Comparison of ENCODE assay signal across 16 mouse cellular contexts in genomic region chr1:135671406-135671805, GRCm38 (mm10). TPM values are rescaled to one million over a fixed set of nuclear protein-coding genes. Genes with fewer than 3 reads are reported as not detected.
DNase-seq lines count a peak whose midpoint lies in the region; ATAC-seq and TF ChIP-seq lines count a peak whose summit lies in the region.
"Had no signal": no experiment of that assay in that cellular context is flagged by ENCODE, and none has a peak within 500 bp of the region (broad histone marks: within the 10 kb centered on the region; RNA-seq: fewer than 3 reads in every experiment).

No protein-coding gene starts in this region.

- H3K4me1 ChIP-seq in heart, embryonic 12.5 days (replicated peaks), result peaks cover 79% of the 10 kb centered on the region
- H3K4me1 ChIP-seq in liver, adult 2 months (ENCODE audit: control insufficient read depth, insufficient read depth, low read length), result no peaks in the 10 kb centered on the region
- peaks cover 25% of the 10 kb centered on the region for H3K4me1 ChIP-seq in liver, embryonic 11.5 days (replicated peaks; ENCODE audit: control insufficient read depth, insufficient read depth, low read length)
- H3K4me1 ChIP-seq in testis, adult 2 months (ENCODE audit: control insufficient read depth, insufficient read depth, low read length), result no peaks in the 10 kb centered on the region; the same call in 1 of the 2 replicates
- H3K4me1 ChIP-seq in small intestine, adult 2 months (ENCODE audit: control insufficient read depth, insufficient read depth, insufficient read length, low read length), result peaks cover 2% of the 10 kb centered on the region; the same call in 1 of the 2 replicates
- peaks cover 13% of the 10 kb centered on the region for H3K4me1 ChIP-seq in forebrain, embryonic 16.5 days (replicated peaks; ENCODE audit: control insufficient read depth, insufficient read depth, low read length)

- no peaks in the 10 kb centered on the region for H3K9me3 ChIP-seq in heart, embryonic 12.5 days (replicated peaks)
- H3K9me3 ChIP-seq in liver, embryonic 11.5 days (ENCODE audit: control insufficient read depth, low read length), result no peaks in the 10 kb centered on the region
- no peaks in the 10 kb centered on the region for H3K9me3 ChIP-seq in forebrain, embryonic 16.5 days (ENCODE audit: control insufficient read depth, low read length)
- H3K9me3 ChIP-seq: forebrain, embryonic 13.5 days; hindbrain, embryonic 10.5 days; limb, embryonic 13.5 days; neural tube, embryonic 13.5 days had no signal

- H3K4me3 ChIP-seq in heart, embryonic 12.5 days, result no peak overlapping the region
- no peak overlapping the region for H3K4me3 ChIP-seq in liver, adult 2 months (ENCODE audit: insufficient read depth, low read depth, low read length)
- H3K4me3 ChIP-seq in liver, embryonic 11.5 days (ENCODE audit: low read depth, low read length), result no peak overlapping the region
- no peak overlapping the region for H3K4me3 ChIP-seq in testis, adult 2 months (ENCODE audit: control insufficient read depth, low read depth, low read length)
- H3K4me3 ChIP-seq in small intestine, adult 2 months (ENCODE audit: low read depth, low read length), result no peak overlapping the region
- no peak overlapping the region for H3K4me3 ChIP-seq in forebrain, embryonic 16.5 days (replicated peaks; ENCODE audit: low read length)
- H3K4me3 ChIP-seq: forebrain, embryonic 13.5 days; hindbrain, embryonic 10.5 days; limb, embryonic 13.5 days; neural tube, embryonic 13.5 days had no signal

- H3K27me3 ChIP-seq in heart, embryonic 12.5 days (replicated peaks), result no peaks in the 10 kb centered on the region
- no peaks in the 10 kb centered on the region for H3K27me3 ChIP-seq in liver, adult 2 months (ENCODE audit: control insufficient read depth, insufficient read depth, low read length)
- H3K27me3 ChIP-seq in liver, embryonic 11.5 days (replicated peaks; ENCODE audit: control insufficient read depth, insufficient read depth, low read length), result no peaks in the 10 kb centered on the region
- H3K27me3 ChIP-seq in testis, adult 2 months (ENCODE audit: control insufficient read depth, insufficient read depth, low read length), result no peaks in the 10 kb centered on the region
- no peaks in the 10 kb centered on the region for H3K27me3 ChIP-seq in small intestine, adult 2 months (ENCODE audit: control insufficient read depth, insufficient read depth, low read length)
- no peaks in the 10 kb centered on the region for H3K27me3 ChIP-seq in forebrain, embryonic 16.5 days (replicated peaks; ENCODE audit: control insufficient read depth, insufficient read depth, low read length)
- H3K27me3 ChIP-seq: forebrain, embryonic 13.5 days; limb, embryonic 13.5 days; neural tube, embryonic 13.5 days had no signal

- WGBS in heart, embryonic 12.5 days, result 16% methylated on average over 1 of the region's 1 CpGs
- 11% methylated on average over 1 of the region's 1 CpGs for WGBS in liver, adult 2 months
- WGBS in liver, embryonic 11.5 days, result 29% methylated on average over 1 of the region's 1 CpGs
- 18% methylated on average over 1 of the region's 1 CpGs for WGBS in small intestine, adult 2 months
- WGBS in forebrain, embryonic 16.5 days, result 32% methylated on average over 1 of the region's 1 CpGs

- intact Hi-C loops in heart, postnatal 10 days (cut with DNase I), result no loop called here

- H3K9ac ChIP-seq in heart, embryonic 12.5 days, result no peak overlapping the region
- no peak overlapping the region for H3K9ac ChIP-seq in liver, adult 2 months (ENCODE audit: low read depth, low read length)
- H3K9ac ChIP-seq in liver, embryonic 11.5 days (ENCODE audit: low read depth, low read length), result no peak overlapping the region
- no peak overlapping the region for H3K9ac ChIP-seq in forebrain, embryonic 16.5 days (replicated peaks; ENCODE audit: low read depth, low read length)

- ATAC-seq in heart, embryonic 12.5 days (ENCODE audit: insufficient number of reproducible peaks, low FRiP score), result no peak
- ATAC-seq in liver, embryonic 11.5 days (replicated peaks; ENCODE audit: low FRiP score), result no peak
- ATAC-seq in forebrain, embryonic 16.5 days, result no peak

- TF ChIP-seq POLR2A in liver, adult 2 months (IDR thresholded peaks at IDR 0.05; ENCODE audit: extremely low read depth, insufficient read depth, low read length), result no peak
- no peak for TF ChIP-seq POLR2A in testis, adult 2 months (IDR thresholded peaks at IDR 0.05; ENCODE audit: control insufficient read depth, low read depth, low read length)
- no peak for TF ChIP-seq POLR2A in small intestine, adult 2 months (IDR thresholded peaks at IDR 0.05; ENCODE audit: low read depth, low read length)

- no peaks in the 10 kb centered on the region; the same call in 1 of the 2 replicates for H3K79me2 ChIP-seq in liver, adult 2 months (ENCODE audit: control insufficient read depth, insufficient read depth, low read length)

- H3K27ac ChIP-seq in heart, embryonic 12.5 days (ENCODE audit: poor library complexity, severe bottlenecking), result 0 out of 2 replicates have a peak overlapping the region, but pooled peaks have one; percentile 64
- H3K27ac ChIP-seq in liver, adult 2 months (replicated peaks; ENCODE audit: insufficient read depth, low read depth, low read length), result 0 out of 2 replicates have a peak overlapping the region, but pooled peaks have one; percentile 1
- H3K27ac ChIP-seq in liver, embryonic 11.5 days (ENCODE audit: low read depth, low read length), result no peak overlapping the region
- no peak overlapping the region for H3K27ac ChIP-seq in testis, adult 2 months (ENCODE audit: control insufficient read depth, insufficient read depth, low read depth, low read length)
- no peak overlapping the region for H3K27ac ChIP-seq in small intestine, adult 2 months (ENCODE audit: insufficient read depth, low read depth, low read length)
- no peak overlapping the region for H3K27ac ChIP-seq in forebrain, embryonic 16.5 days (ENCODE audit: low read length)
- H3K27ac ChIP-seq: forebrain, embryonic 13.5 days; limb, embryonic 13.5 days had no signal

- no peak for DNase-seq in heart, postnatal 10 days
- DNase-seq in liver, adult 2 months (ENCODE audit: extremely low read depth, low read depth, low spot score), result no peak
- no peak for DNase-seq in liver, embryonic 11.5 days (ENCODE audit: low spot score)
- no peak for DNase-seq in testis, postnatal 10 days (ENCODE audit: low spot score)
- DNase-seq: cerebellum, adult 18-20 months; gastrocnemius, postnatal 14 days; midbrain, embryonic 14.5 days; thymus, postnatal 36 days had no signal

- no peak overlapping the region for H3K4me2 ChIP-seq in heart, embryonic 12.5 days
- no peak overlapping the region for H3K4me2 ChIP-seq in liver, embryonic 11.5 days
- no peak overlapping the region for H3K4me2 ChIP-seq in forebrain, embryonic 16.5 days (ENCODE audit: low read length)
- H3K4me2 ChIP-seq: forebrain, embryonic 13.5 days; limb, embryonic 13.5 days; neural tube, embryonic 13.5 days had no signal

- peak; percentile 32 for TF ChIP-seq CTCF in liver, adult 2 months (IDR thresholded peaks at IDR 0.05; ENCODE audit: low read depth, low read length)
- peak; percentile 67; the same call in 1 of the 2 replicates for TF ChIP-seq CTCF in testis, adult 2 months (IDR thresholded peaks at IDR 0.05; ENCODE audit: control insufficient read depth, insufficient read depth, insufficient replicate concordance, low read depth, low read length)
- peak; percentile 27; the same call in 1 of the 2 replicates for TF ChIP-seq CTCF in small intestine, adult 2 months (IDR thresholded peaks at IDR 0.05; ENCODE audit: extremely low read depth, insufficient read length, insufficient replicate concordance, low read depth, low read length)

- H3K36me3 ChIP-seq in heart, embryonic 12.5 days, result no peaks in the 10 kb centered on the region
- no peaks in the 10 kb centered on the region for H3K36me3 ChIP-seq in liver, adult 2 months (ENCODE audit: control insufficient read depth, insufficient read depth, low read length)
- no peaks in the 10 kb centered on the region for H3K36me3 ChIP-seq in liver, embryonic 11.5 days (ENCODE audit: control insufficient read depth, insufficient read depth, low read length)
- no peaks in the 10 kb centered on the region for H3K36me3 ChIP-seq in testis, adult 2 months (ENCODE audit: control insufficient read depth, insufficient read depth, low read length)
- no peaks in the 10 kb centered on the region for H3K36me3 ChIP-seq in small intestine, adult 2 months (ENCODE audit: control insufficient read depth, insufficient read depth, low read length)
- no peaks in the 10 kb centered on the region for H3K36me3 ChIP-seq in forebrain, embryonic 16.5 days (ENCODE audit: control insufficient read depth, insufficient read depth)
- H3K36me3 ChIP-seq: hindbrain, embryonic 10.5 days; limb, embryonic 13.5 days; neural tube, embryonic 13.5 days had no signal

RNA-seq across cellular contexts. Expression of gene Csrp1, which starts 48.5 kb away (rescaled TPM):
- 266 and 270 TPM in 2 replicates for polyA plus RNA-seq in heart, embryonic 12.5 days (2016; fragmentation: Nextera tagmentation; extraction: Ambion mirVana)
- 100 to 1,000 TPM; 107 to 117 TPM for total RNA-seq in heart, postnatal 10 days (2021)
- total RNA-seq in liver, adult 2 months (2014; rRNA removed), result 11.9 and 12.2 TPM in 2 replicates
- polyA plus RNA-seq in liver, adult 2 months (2012; rRNA removed), result 12.1 and 13.7 TPM in 2 replicates
- 65.6 and 71.8 TPM in 2 replicates for polyA plus RNA-seq in liver, embryonic 11.5 days (2014; fragmentation: Nextera tagmentation; extraction: Ambion mirVana)
- polyA plus RNA-seq in testis, adult 2 months (2012; rRNA removed), result 28.9 and 54.8 TPM in 2 replicates
- polyA plus RNA-seq in small intestine, adult 2 months (2012; rRNA removed), result 140 and 147 TPM in 2 replicates
- polyA plus RNA-seq in forebrain, embryonic 16.5 days (2015; fragmentation: Nextera tagmentation; extraction: Ambion mirVana), result 14.5 and 17.6 TPM in 2 replicates

Comparison
In these comparisons a context has a peak if more than half of its experiments do, and no peak if none do; other contexts are left out.
1. H3K27ac ChIP-seq: peak in heart, embryonic 12.5 days (single experiment) and liver, adult 2 months (single experiment); none in liver, embryonic 11.5 days (single experiment), testis, adult 2 months (single experiment), small intestine, adult 2 months (single experiment) and forebrain, embryonic 16.5 days (single experiment).
2. Peak in every context shown above with its lines, with median percentiles within 50 percentile points of each other: CTCF ChIP-seq.